Mouse (Mus musculus) heart, embryonic 12.5 days (tissue): ENCODE measurements around the gene Nr2c2ap. TPM values are rescaled to one million over a fixed set of nuclear protein-coding genes. Genes with fewer than 3 reads are reported as not detected.

ENCODE experiments used
- ATAC-seq: fragments of 200-750 bp; cut with Nextera tagmentation; 2 replicates; pipeline ENCODE4 v1.8.0; 2017; ENCODE audit warnings: moderate TSS enrichment, moderate library complexity; ENCODE audit not compliant: insufficient number of reproducible peaks, low FRiP score
- H3K27ac ChIP-seq: fragments of 300-500 bp; sonication (generic); 2 replicates; pipeline ENCODE4 v1.5.1; 2016; ENCODE audit warnings: mild to moderate bottlenecking, moderate library complexity; ENCODE audit not compliant: poor library complexity, severe bottlenecking
- H3K27me3 ChIP-seq: fragments of 300-500 bp; sonication (generic); replicated peaks from 2 replicates; pipeline ENCODE4 v1.6.1; 2016; ENCODE audit warnings: mild to moderate bottlenecking, moderate library complexity
- H3K36me3 ChIP-seq: fragments of 300-500 bp; sonication (generic); 2 replicates; pipeline ENCODE4 v1.6.1; 2016; ENCODE audit warnings: mild to moderate bottlenecking, moderate library complexity
- H3K4me1 ChIP-seq: fragments of 300-500 bp; sonication (generic); replicated peaks from 2 replicates; pipeline ENCODE4 v1.6.1; 2016; ENCODE audit warnings: mild to moderate bottlenecking
- H3K4me2 ChIP-seq: fragments of 300-500 bp; sonication (generic); 2 replicates; pipeline ENCODE4 v1.6.1; 2016; ENCODE audit warnings: mild to moderate bottlenecking, moderate library complexity
- H3K4me3 ChIP-seq: fragments of 300-500 bp; sonication (generic); 2 replicates; pipeline ENCODE4 v1.5.1; 2016; ENCODE audit warnings: mild to moderate bottlenecking
- H3K9ac ChIP-seq: fragments of 300-500 bp; sonication (generic); 2 replicates; pipeline ENCODE4 v1.6.1; 2016; ENCODE audit warnings: mild to moderate bottlenecking, moderate library complexity
- H3K9me3 ChIP-seq: fragments of 300-500 bp; sonication (generic); replicated peaks from 2 replicates; pipeline ENCODE4 v1.6.1; 2016; ENCODE audit warnings: mild to moderate bottlenecking, moderate library complexity
- WGBS: fragments of 180-500 bp; shearing (Covaris S2); methylation state at CpG from one replicate; pipeline ENCODE4 v1.1.7; 2016; 5-methylcytosine and 5-hydroxymethylcytosine counted together
- polyA plus RNA-seq: library from polyadenylated mRNA; unstranded; fragments of >200 nt; fragmentation: Nextera tagmentation; extraction: Ambion mirVana; gene quantifications from 2 replicates; pipeline ENCODE4 v1.2.1, GENCODE M21; 2016

Gene Nr2c2ap
- polyA plus RNA-seq, 1 experiment from 2014 or later, result 29.1 TPM

- WGBS, result 75% methylated on average over 3 of the region's 3 CpGs
- no peak for ATAC-seq
- no peaks in the 10 kb centered on the region for H3K9me3 ChIP-seq
Observed at GRCm38 (mm10) chr8:70170748-70171147, 39.6 kb downstream of the Nr2c2ap start.

GRCm38 (mm10) chr8:70171240-70171639 is 40.1 kb downstream of the Nr2c2ap start:
- Histone ChIP-seq H3K9me3 (no peaks in the 10 kb centered on the region), H3K4me1 (peaks cover 30% of the 10 kb centered on the region), H3K9ac (no peak overlapping the region), H3K27ac (no peak overlapping the region), H3K27me3 (peaks cover 19% of the 10 kb centered on the region), H3K4me3 (no peak overlapping the region), H3K4me2 (peak overlapping the region; percentile 67; the same call in 1 of the 2 replicates), H3K36me3 (no peaks in the 10 kb centered on the region)
- ATAC-seq, result no peak
- 82% methylated on average over 7 of the region's 7 CpGs for WGBS

More at GRCm38 (mm10) chr8:70170748-70171147, 39.6 kb downstream of the Nr2c2ap start:
- Histone ChIP-seq H3K27ac (no peak overlapping the region), H3K9ac (no peak overlapping the region), H3K4me3 (no peak overlapping the region), H3K4me1 (peaks cover 30% of the 10 kb centered on the region), H3K4me2 (no peak overlapping the region), H3K36me3 (no peaks in the 10 kb centered on the region), H3K27me3 (peaks cover 24% of the 10 kb centered on the region)

- peak within 1 kb of the TSS; percentile 30; the same call in 1 of the 2 replicates for H3K27ac ChIP-seq
- peak within 1 kb of the TSS; percentile 67 for H3K4me2 ChIP-seq
- ATAC-seq, result peak; percentile 93
- peak within 1 kb of the TSS; percentile 75 for H3K9ac ChIP-seq
- H3K36me3 ChIP-seq, result peaks cover 7% of the 10 kb centered on the region
- H3K9me3 ChIP-seq, result no peaks in the 10 kb centered on the region
- peaks cover 25% of the 10 kb centered on the region for H3K4me1 ChIP-seq
- H3K4me3 ChIP-seq, result peak within 1 kb of the TSS; percentile 59
- 3% methylated on average over 27 of the region's 27 CpGs for WGBS
- peaks cover 12% of the 10 kb centered on the region for H3K27me3 ChIP-seq
Observed at GRCm38 (mm10) chr8:70172043-70172681, 41.0 kb downstream of the Nr2c2ap start, which contains the start of gene Tmem161a. TSS of gene Tmem161a (plus strand) at chr8:70172356.

GRCm38 (mm10) chr8:70173320-70173719 is 42.2 kb downstream of the Nr2c2ap start:
- Histone ChIP-seq H3K27me3 (peaks cover 4% of the 10 kb centered on the region), H3K4me2 (peak overlapping the region; percentile 67), H3K9me3 (no peaks in the 10 kb centered on the region), H3K4me3 (peak overlapping the region; percentile 59; the same call in 1 of the 2 replicates), H3K27ac (no peak overlapping the region), H3K36me3 (peaks cover 17% of the 10 kb centered on the region), H3K9ac (0 out of 2 replicates have a peak overlapping the region, but pooled peaks have one; percentile 17), H3K4me1 (peaks cover 25% of the 10 kb centered on the region)
- no peak for ATAC-seq
- WGBS, result 79% methylated on average over 5 of the region's 5 CpGs

GRCm38 (mm10) chr8:70174079-70174478 is 42.9 kb downstream of the Nr2c2ap start:
- WGBS, result 47% methylated on average over 7 of the region's 7 CpGs
- peaks cover 25% of the 10 kb centered on the region for H3K4me1 ChIP-seq
- no peaks in the 10 kb centered on the region for H3K27me3 ChIP-seq
- peak; percentile 61 for ATAC-seq
- H3K9me3 ChIP-seq, result no peaks in the 10 kb centered on the region
- peak overlapping the region; percentile 62 for H3K4me2 ChIP-seq
- 0 out of 2 replicates have a peak overlapping the region, but pooled peaks have one; percentile 26 for H3K9ac ChIP-seq
- H3K36me3 ChIP-seq, result peaks cover 24% of the 10 kb centered on the region
- peak overlapping the region; percentile 76 for H3K27ac ChIP-seq
- H3K4me3 ChIP-seq, result peak overlapping the region; percentile 24

GRCm38 (mm10) chr8:70178231-70178630 is 47.1 kb downstream of the Nr2c2ap start:
- H3K27ac ChIP-seq, result no peak overlapping the region
- peaks cover 17% of the 10 kb centered on the region for H3K4me1 ChIP-seq
- H3K4me3 ChIP-seq, result no peak overlapping the region
- no peak overlapping the region for H3K4me2 ChIP-seq
- 86% methylated on average over 2 of the region's 2 CpGs for WGBS
- H3K9me3 ChIP-seq, result no peaks in the 10 kb centered on the region
- no peak for ATAC-seq
- H3K27me3 ChIP-seq, result no peaks in the 10 kb centered on the region
- H3K36me3 ChIP-seq, result peaks cover 59% of the 10 kb centered on the region
- H3K9ac ChIP-seq, result no peak overlapping the region

GRCm38 (mm10) chr8:70179082-70179481 is 47.9 kb downstream of the Nr2c2ap start:
- 94% methylated on average over 4 of the region's 4 CpGs for WGBS
- no peaks in the 10 kb centered on the region for H3K9me3 ChIP-seq
- peaks cover 67% of the 10 kb centered on the region for H3K36me3 ChIP-seq
- ATAC-seq, result no peak
- H3K4me3 ChIP-seq, result no peak overlapping the region
- H3K27ac ChIP-seq, result no peak overlapping the region
- peaks cover 10% of the 10 kb centered on the region for H3K4me1 ChIP-seq
- no peak overlapping the region for H3K9ac ChIP-seq
- H3K27me3 ChIP-seq, result no peaks in the 10 kb centered on the region
- H3K4me2 ChIP-seq, result no peak overlapping the region

- H3K9me3 ChIP-seq, result no peaks in the 10 kb centered on the region
- 0 out of 2 replicates have a peak, but pooled peaks cover 3% of the 10 kb centered on the region for H3K4me1 ChIP-seq
- H3K27ac ChIP-seq, result no peak overlapping the region
- WGBS, result 69% methylated on average over 16 of the region's 16 CpGs
- no peak overlapping the region for H3K4me3 ChIP-seq
- H3K27me3 ChIP-seq, result no peaks in the 10 kb centered on the region
- peak overlapping the region; percentile 33; the same call in 1 of the 2 replicates for H3K9ac ChIP-seq
- no peak; the same call in 1 of the 2 replicates for ATAC-seq
- no peak overlapping the region for H3K4me2 ChIP-seq
- H3K36me3 ChIP-seq, result peaks cover 67% of the 10 kb centered on the region
Observed at GRCm38 (mm10) chr8:70181212-70181902, 50.2 kb downstream of the Nr2c2ap start.

- 0 out of 2 replicates have a peak, but pooled peaks cover 3% of the 10 kb centered on the region for H3K4me1 ChIP-seq
- H3K9ac ChIP-seq, result peak overlapping the region; percentile 33; the same call in 1 of the 2 replicates
- 35% methylated on average over 2 of the region's 2 CpGs for WGBS
- no peaks in the 10 kb centered on the region for H3K9me3 ChIP-seq
- H3K4me2 ChIP-seq, result no peak overlapping the region
- no peak for ATAC-seq
- H3K4me3 ChIP-seq, result no peak overlapping the region
- H3K36me3 ChIP-seq, result peaks cover 63% of the 10 kb centered on the region
- no peak overlapping the region for H3K27ac ChIP-seq
- no peaks in the 10 kb centered on the region for H3K27me3 ChIP-seq
Observed at GRCm38 (mm10) chr8:70181903-70182252, 50.7 kb downstream of the Nr2c2ap start.

- no peaks in the 10 kb centered on the region for H3K9me3 ChIP-seq
- no peak overlapping the region for H3K9ac ChIP-seq
- no peak overlapping the region for H3K27ac ChIP-seq
- H3K4me2 ChIP-seq, result no peak overlapping the region
- 88% methylated on average over 4 of the region's 4 CpGs for WGBS
- no peaks in the 10 kb centered on the region for H3K27me3 ChIP-seq
- H3K36me3 ChIP-seq, result peaks cover 63% of the 10 kb centered on the region
- H3K4me1 ChIP-seq, result 0 out of 2 replicates have a peak, but pooled peaks cover 3% of the 10 kb centered on the region
- ATAC-seq, result no peak
- H3K4me3 ChIP-seq, result no peak overlapping the region
Observed at GRCm38 (mm10) chr8:70183194-70183593, 52.1 kb downstream of the Nr2c2ap start.
